ENCODE assay signal across 8 mouse cellular contexts in genomic region chr16:37776860-37777651, GRCm38 (mm10). TPM values are rescaled to one million over a fixed set of nuclear protein-coding genes. Genes with fewer than 3 reads are reported as not detected.
DNase-seq lines count a peak whose midpoint lies in the region; ATAC-seq and TF ChIP-seq lines count a peak whose summit lies in the region.

Gene Fstl1, plus strand, starts transcription at chr16:37776873.

- no peaks in the 10 kb centered on the region for H3K79me2 ChIP-seq in liver, adult 2 months (ENCODE audit: control insufficient read depth, insufficient read depth, low read length)

- H3K4me2 ChIP-seq in intestine, embryonic 15.5 days (replicated peaks): peak within 1 kb of the TSS; percentile 74
- H3K4me2 ChIP-seq in midbrain, postnatal 0 days (ENCODE audit: low read depth, low read length, poor library complexity, severe bottlenecking): peak within 1 kb of the TSS; percentile 92

- peaks cover 3% of the 10 kb centered on the region; the same call in 1 of the 2 replicates for H3K27me3 ChIP-seq in thymus, adult 2 months (ENCODE audit: control insufficient read depth, insufficient read depth, low read length)
- H3K27me3 ChIP-seq in intestine, embryonic 15.5 days (replicated peaks): 0 out of 2 replicates have a peak, but pooled peaks cover 2% of the 10 kb centered on the region
- peaks cover 4% of the 10 kb centered on the region; the same call in 1 of the 2 replicates for H3K27me3 ChIP-seq in liver, adult 2 months (ENCODE audit: control insufficient read depth, insufficient read depth, low read length)
- H3K27me3 ChIP-seq in midbrain, postnatal 0 days (ENCODE audit: insufficient read depth, low read length): no peaks in the 10 kb centered on the region

- no peaks in the 10 kb centered on the region for H3K36me3 ChIP-seq in thymus, adult 2 months (ENCODE audit: control insufficient read depth, insufficient read depth, low read length)
- no peaks in the 10 kb centered on the region for H3K36me3 ChIP-seq in intestine, embryonic 15.5 days
- no peaks in the 10 kb centered on the region for H3K36me3 ChIP-seq in liver, adult 2 months (ENCODE audit: control insufficient read depth, insufficient read depth, low read length)
- no peaks in the 10 kb centered on the region for H3K36me3 ChIP-seq in midbrain, postnatal 0 days (ENCODE audit: insufficient read depth, low read length)

- peak within 1 kb of the TSS; percentile 77 for H3K9ac ChIP-seq in intestine, embryonic 15.5 days
- peak within 1 kb of the TSS; percentile 33 for H3K9ac ChIP-seq in liver, adult 2 months (ENCODE audit: low read depth, low read length)
- peak within 1 kb of the TSS; percentile 67 for H3K9ac ChIP-seq in midbrain, postnatal 0 days (replicated peaks; ENCODE audit: low read length, poor library complexity, severe bottlenecking)

- H3K4me1 ChIP-seq in thymus, adult 2 months (replicated peaks; ENCODE audit: control insufficient read depth, insufficient read depth, low read length): no peaks in the 10 kb centered on the region
- H3K4me1 ChIP-seq in intestine, embryonic 15.5 days (replicated peaks): 0 out of 2 replicates have a peak, but pooled peaks cover 11% of the 10 kb centered on the region
- H3K4me1 ChIP-seq in liver, adult 2 months (ENCODE audit: control insufficient read depth, insufficient read depth, low read length): no peaks in the 10 kb centered on the region
- no peaks in the 10 kb centered on the region for H3K4me1 ChIP-seq in midbrain, postnatal 0 days (ENCODE audit: insufficient read depth, low read length)

- TF ChIP-seq POLR2A in thymus, adult 2 months (IDR thresholded peaks at IDR 0.05; ENCODE audit: control insufficient read depth, extremely low read depth, insufficient read depth, low read length, poor library complexity): no peak
- TF ChIP-seq POLR2A in liver, adult 2 months (IDR thresholded peaks at IDR 0.05; ENCODE audit: extremely low read depth, insufficient read depth, low read length): no peak

- no peaks in the 10 kb centered on the region for H3K9me3 ChIP-seq in intestine, embryonic 15.5 days
- no peaks in the 10 kb centered on the region for H3K9me3 ChIP-seq in midbrain, postnatal 0 days (ENCODE audit: low read length)

- H3K27ac ChIP-seq in thymus, adult 2 months (ENCODE audit: control insufficient read depth, insufficient read depth, low read length): no peak within 1 kb of the TSS
- H3K27ac ChIP-seq in intestine, embryonic 15.5 days: peak within 1 kb of the TSS; percentile 83
- no peak within 1 kb of the TSS for H3K27ac ChIP-seq in liver, adult 2 months (replicated peaks; ENCODE audit: insufficient read depth, low read depth, low read length)
- no peak within 1 kb of the TSS for H3K27ac ChIP-seq in midbrain, postnatal 0 days (ENCODE audit: low read depth, low read length)

- WGBS in thymus, adult 2 months: 3% methylated on average over 52 of the region's 52 CpGs
- WGBS in intestine, embryonic 15.5 days: under 1% methylated on average over 51 of the region's 52 CpGs
- WGBS in liver, adult 2 months: 4% methylated on average over 44 of the region's 52 CpGs
- WGBS in midbrain, postnatal 0 days: under 1% methylated on average over 45 of the region's 52 CpGs

- H3K4me3 ChIP-seq in thymus, adult 2 months (ENCODE audit: control insufficient read depth, insufficient read depth, low read length): peak within 1 kb of the TSS; percentile 18
- H3K4me3 ChIP-seq in intestine, embryonic 15.5 days (replicated peaks): peak within 1 kb of the TSS; percentile 68
- H3K4me3 ChIP-seq in liver, adult 2 months (ENCODE audit: insufficient read depth, low read depth, low read length): peak within 1 kb of the TSS; percentile 58
- H3K4me3 ChIP-seq in midbrain, postnatal 0 days (ENCODE audit: low read depth, low read length): peak within 1 kb of the TSS; percentile 69

- no peak for DNase-seq in thymus, adult 2 months
- no peak for DNase-seq in thymus, postnatal 25 days
- DNase-seq in embryo, embryonic 11 days: peak; percentile 87
- DNase-seq in gonadal fat pad, adult 2 months (ENCODE audit: low read depth): no peak
- DNase-seq in liver, adult 2 months (ENCODE audit: extremely low read depth, low read depth, low spot score): no peak
- DNase-seq in midbrain, postnatal 0 days (ENCODE audit: low spot score): no peak
- peak; percentile 41 for DNase-seq in urinary bladder, postnatal 25 days (ENCODE audit: low spot score)

- peak; percentile 88 for ATAC-seq in intestine, embryonic 15.5 days
- ATAC-seq in midbrain, postnatal 0 days (ENCODE audit: low FRiP score): peak; percentile 68

- TF ChIP-seq CTCF in thymus, adult 2 months (IDR thresholded peaks at IDR 0.05; ENCODE audit: borderline replicate concordance, control insufficient read depth, extremely low read depth, insufficient read depth, low read length, poor library complexity): no peak
- no peak for TF ChIP-seq CTCF in liver, adult 2 months (IDR thresholded peaks at IDR 0.05; ENCODE audit: low read depth, low read length)
- no peak for TF ChIP-seq CTCF in midbrain, postnatal 0 days (IDR thresholded peaks at IDR 0.05)

RNA-seq across cellular contexts. Expression of gene Fstl1, which starts in this region (rescaled TPM):
- polyA plus RNA-seq in thymus, adult 2 months (2012; rRNA removed): 9.2 and 9.6 TPM in 2 replicates
- polyA plus RNA-seq in gonadal fat pad, adult 2 months (2012; rRNA removed): 56.9 and 84.0 TPM in 2 replicates
- 232 and 269 TPM in 2 replicates for polyA plus RNA-seq in intestine, embryonic 15.5 days (2015; fragmentation: Nextera tagmentation; extraction: Ambion mirVana)
- total RNA-seq in liver, adult 2 months (2014; rRNA removed): 4.4 and 5.0 TPM in 2 replicates
- 1.8 and 1.9 TPM in 2 replicates for polyA plus RNA-seq in liver, adult 2 months (2012; rRNA removed)
- 51.6 and 72.1 TPM in 2 replicates for total RNA-seq in midbrain, postnatal 0 days (2014; rRNA removed)
- 56.3 and 58.8 TPM in 2 replicates for polyA plus RNA-seq in midbrain, postnatal 0 days (2015; fragmentation: Nextera tagmentation; extraction: Ambion mirVana)

Comparison
In these comparisons a context has a peak if more than half of its experiments do, and no peak if none do; other contexts are left out.
1. DNase-seq: peak in embryo, embryonic 11 days (single experiment) and urinary bladder, postnatal 25 days (single experiment); none in thymus, adult 2 months (single experiment), thymus, postnatal 25 days (single experiment), gonadal fat pad, adult 2 months (single experiment), liver, adult 2 months (single experiment) and midbrain, postnatal 0 days (single experiment).
2. H3K4me3 ChIP-seq: peak in every context shown above with its lines; median percentile 69 in midbrain, postnatal 0 days; 68 in intestine, embryonic 15.5 days; 58 in liver, adult 2 months; 18 in thymus, adult 2 months.
3. Peak in every context shown above with its lines, with median percentiles within 50 percentile points of each other: H3K9ac ChIP-seq.